In the genomic region with DNA sequence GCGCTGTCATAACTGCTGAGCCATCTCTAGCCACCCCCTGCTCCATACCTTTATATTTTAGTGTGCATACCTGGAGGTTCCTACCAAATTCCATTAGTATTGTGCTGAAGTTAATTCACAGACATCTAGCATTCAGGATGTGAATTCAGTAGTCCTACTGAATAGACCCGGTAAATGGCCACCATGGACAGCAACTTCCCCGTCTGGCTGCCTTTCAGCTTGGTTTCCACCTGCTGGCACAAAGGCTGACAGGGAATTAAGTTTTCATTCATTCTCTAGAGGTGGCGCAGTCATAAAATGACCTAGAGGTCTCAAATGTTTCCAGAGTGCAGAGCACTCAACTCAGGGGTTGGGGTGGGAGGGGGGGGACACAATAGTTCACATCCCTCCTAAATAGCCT, we compare ENCODE assay signal across 12 mouse cellular contexts.
DNase-seq lines count a peak whose midpoint lies in the region; ATAC-seq and TF ChIP-seq lines count a peak whose summit lies in the region.
"Had no signal": no experiment of that assay in that cellular context is flagged by ENCODE, and none has a peak within 500 bp of the region (broad histone marks: within the 10 kb centered on the region; RNA-seq: fewer than 3 reads in every experiment).

No protein-coding gene starts in this region.

- TF ChIP-seq CTCF in stomach, postnatal 0 days (IDR thresholded peaks at IDR 0.05; ENCODE audit: low read depth) = no peak

- no peaks in the 10 kb centered on the region for H3K36me3 ChIP-seq in midbrain, embryonic 10.5 days
- H3K36me3 ChIP-seq in midbrain, embryonic 16.5 days (ENCODE audit: control insufficient read depth, insufficient read depth, low read length) = no peaks in the 10 kb centered on the region
- no peaks in the 10 kb centered on the region for H3K36me3 ChIP-seq in stomach, postnatal 0 days (ENCODE audit: control insufficient read depth, insufficient read depth, low read length)
- H3K36me3 ChIP-seq: heart, embryonic 15.5 days; liver, embryonic 15.5 days had no signal

- H3K4me2 ChIP-seq in midbrain, embryonic 16.5 days (ENCODE audit: low read length) = no peak overlapping the region
- no peak overlapping the region for H3K4me2 ChIP-seq in stomach, postnatal 0 days (replicated peaks; ENCODE audit: low read depth)
- H3K4me2 ChIP-seq: heart, embryonic 15.5 days; liver, embryonic 15.5 days had no signal

- no peak overlapping the region for H3K4me3 ChIP-seq in midbrain, embryonic 10.5 days
- H3K4me3 ChIP-seq in midbrain, embryonic 16.5 days (ENCODE audit: low read depth, low read length) = no peak overlapping the region
- no peak overlapping the region for H3K4me3 ChIP-seq in stomach, postnatal 0 days (ENCODE audit: low read depth, low read length)
- H3K4me3 ChIP-seq: heart, embryonic 15.5 days; liver, embryonic 15.5 days had no signal

- no peak for TF ChIP-seq EP300 in stomach, postnatal 0 days (optimal IDR thresholded peaks at IDR 0.05)

- no peak for ATAC-seq in midbrain, embryonic 16.5 days
- ATAC-seq in stomach, postnatal 0 days (ENCODE audit: low FRiP score, low TSS enrichment) = no peak
- ATAC-seq: forebrain, embryonic 16.5 days had no signal

- H3K9me3 ChIP-seq in midbrain, embryonic 10.5 days (replicated peaks) = no peaks in the 10 kb centered on the region
- no peaks in the 10 kb centered on the region for H3K9me3 ChIP-seq in midbrain, embryonic 16.5 days (replicated peaks; ENCODE audit: control insufficient read depth, low read length, poor library complexity, severe bottlenecking)
- H3K9me3 ChIP-seq in stomach, postnatal 0 days (ENCODE audit: control insufficient read depth, low read length) = no peaks in the 10 kb centered on the region
- H3K9me3 ChIP-seq: heart, embryonic 15.5 days; liver, embryonic 15.5 days had no signal

- DNase-seq in heart, postnatal 4 days = peak; percentile 61
- DNase-seq in heart, adult 11 months = no peak
- DNase-seq in midbrain, embryonic 10.5 days (ENCODE audit: low spot score) = peak; percentile 33
- peak; percentile 75 for DNase-seq in embryo, embryonic 11 days
- DNase-seq in stomach, postnatal 0 days (ENCODE audit: low spot score) = peak; percentile 33
- DNase-seq in right cerebral cortex, adult 18-20 months = no peak
- DNase-seq: cerebellum, postnatal 36 days; layer of hippocampus, adult 9-11 months had no signal

- no peak overlapping the region for H3K27ac ChIP-seq in midbrain, embryonic 10.5 days (replicated peaks)
- no peak overlapping the region for H3K27ac ChIP-seq in midbrain, embryonic 16.5 days (ENCODE audit: low read length)
- no peak overlapping the region for H3K27ac ChIP-seq in stomach, postnatal 0 days (replicated peaks)
- H3K27ac ChIP-seq: heart, embryonic 15.5 days; liver, embryonic 15.5 days had no signal

- no peak overlapping the region for H3K9ac ChIP-seq in midbrain, embryonic 16.5 days (ENCODE audit: low read depth, low read length)
- no peak overlapping the region for H3K9ac ChIP-seq in stomach, postnatal 0 days (ENCODE audit: low read length)
- H3K9ac ChIP-seq: heart, embryonic 15.5 days; liver, embryonic 15.5 days had no signal

- 14% methylated on average over 4 of the region's 4 CpGs for WGBS in midbrain, embryonic 10.5 days
- 26% methylated on average over 4 of the region's 4 CpGs for WGBS in midbrain, embryonic 16.5 days
- 16% methylated on average over 4 of the region's 4 CpGs for WGBS in stomach, postnatal 0 days

- H3K27me3 ChIP-seq in midbrain, embryonic 10.5 days (ENCODE audit: low read depth, poor library complexity, severe bottlenecking) = peaks cover 67% of the 10 kb centered on the region
- H3K27me3 ChIP-seq in midbrain, embryonic 16.5 days (ENCODE audit: control insufficient read depth, insufficient read depth, low read depth, low read length) = peaks cover 2% of the 10 kb centered on the region; the same call in 1 of the 2 replicates
- H3K27me3 ChIP-seq in stomach, postnatal 0 days (ENCODE audit: control insufficient read depth, insufficient read depth, low read length) = peaks cover 16% of the 10 kb centered on the region; the same call in 1 of the 2 replicates

- peaks cover 30% of the 10 kb centered on the region for H3K4me1 ChIP-seq in midbrain, embryonic 10.5 days
- H3K4me1 ChIP-seq in midbrain, embryonic 16.5 days (ENCODE audit: control insufficient read depth, insufficient read depth, low read length) = peaks cover 11% of the 10 kb centered on the region
- H3K4me1 ChIP-seq in stomach, postnatal 0 days (replicated peaks; ENCODE audit: control insufficient read depth, insufficient read depth) = 0 out of 2 replicates have a peak, but pooled peaks cover 3% of the 10 kb centered on the region
- H3K4me1 ChIP-seq: liver, embryonic 15.5 days had no signal

Comparison
In these comparisons a context has a peak if more than half of its experiments do, and no peak if none do; other contexts are left out.
1. DNase-seq: peak in heart, postnatal 4 days (single experiment), midbrain, embryonic 10.5 days (single experiment), embryo, embryonic 11 days (single experiment) and stomach, postnatal 0 days (single experiment); none in heart, adult 11 months (single experiment) and right cerebral cortex, adult 18-20 months (single experiment).